Mouse (Mus musculus): ENCODE results near the gene Ror1. TPM values are rescaled to one million over a fixed set of nuclear protein-coding genes. Genes with fewer than 3 reads are reported as not detected.

Gene Ror1
- 0.84 and 1.1 TPM in 2 replicates for polyA plus RNA-seq (2014; fragmentation: Nextera tagmentation; extraction: Ambion mirVana)

- Histone ChIP-seq H3K4me3 (ENCODE audit: low read depth, low read length) (peak within 1 kb of the TSS; percentile 57), H3K4me2 (ENCODE audit: low read length) (peak within 1 kb of the TSS; percentile 95), H3K27me3 (replicated peaks; ENCODE audit: control insufficient read depth, insufficient read depth, low read length) (peaks cover 12% of the 10 kb centered on the region; the same call in 1 of the 2 replicates), H3K9ac (ENCODE audit: low read length) (peak within 1 kb of the TSS; percentile 63), H3K27ac (ENCODE audit: low read depth, low read length) (peak within 1 kb of the TSS; percentile 33; the same call in 1 of the 2 replicates), H3K4me1 (ENCODE audit: control insufficient read depth, insufficient read depth, low read length) (no peaks in the 10 kb centered on the region), H3K9me3 (replicated peaks; ENCODE audit: control insufficient read depth, low read length) (no peaks in the 10 kb centered on the region), H3K36me3 (ENCODE audit: control insufficient read depth, insufficient read depth, low read length) (no peaks in the 10 kb centered on the region)
- DNase-seq (ENCODE audit: low spot score) (peak; percentile 80), ATAC-seq (peak; percentile 90)
- under 1% methylated on average over 52 of the region's 76 CpGs for WGBS
Measured at GRCm38 (mm10) chr4:100095685-100096595, at the start of gene Ror1. TSS of gene Ror1 (plus strand) at chr4:100095791.

DNA sequence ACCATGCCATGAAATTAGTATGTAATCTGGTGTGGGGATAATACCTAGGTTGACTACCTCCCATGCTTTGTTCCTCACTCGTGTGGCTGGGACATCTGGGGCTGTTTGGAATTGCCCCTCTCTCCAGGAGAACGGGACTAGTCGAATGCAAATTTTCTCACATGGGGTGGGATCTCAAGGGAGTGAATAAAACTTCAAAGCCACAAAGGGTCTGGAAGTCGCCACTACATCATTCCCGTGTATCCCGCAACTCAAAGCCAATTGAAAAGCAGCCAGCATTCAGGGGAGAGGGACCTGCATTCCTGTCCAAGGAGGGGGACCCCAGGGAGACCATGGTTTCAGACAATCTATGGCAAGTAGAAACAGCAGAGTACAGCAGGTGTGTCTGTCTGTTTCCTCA, 48.5 kb upstream of the Ror1 start:
- WGBS, result 45% methylated on average over 6 of the region's 6 CpGs
- Histone ChIP-seq H3K4me1 (ENCODE audit: control insufficient read depth, insufficient read depth, low read length) (no peaks in the 10 kb centered on the region), H3K36me3 (ENCODE audit: control insufficient read depth, insufficient read depth, low read length) (no peaks in the 10 kb centered on the region), H3K9me3 (replicated peaks; ENCODE audit: control insufficient read depth, low read length) (no peaks in the 10 kb centered on the region), H3K9ac (ENCODE audit: low read length) (no peak overlapping the region), H3K27me3 (replicated peaks; ENCODE audit: control insufficient read depth, insufficient read depth, low read length) (no peaks in the 10 kb centered on the region), H3K27ac (ENCODE audit: low read depth, low read length) (no peak overlapping the region), H3K4me2 (ENCODE audit: low read length) (no peak overlapping the region), H3K4me3 (ENCODE audit: low read depth, low read length) (no peak overlapping the region)
- DNase-seq (ENCODE audit: low spot score), result no peak
- no peak for ATAC-seq

DNA sequence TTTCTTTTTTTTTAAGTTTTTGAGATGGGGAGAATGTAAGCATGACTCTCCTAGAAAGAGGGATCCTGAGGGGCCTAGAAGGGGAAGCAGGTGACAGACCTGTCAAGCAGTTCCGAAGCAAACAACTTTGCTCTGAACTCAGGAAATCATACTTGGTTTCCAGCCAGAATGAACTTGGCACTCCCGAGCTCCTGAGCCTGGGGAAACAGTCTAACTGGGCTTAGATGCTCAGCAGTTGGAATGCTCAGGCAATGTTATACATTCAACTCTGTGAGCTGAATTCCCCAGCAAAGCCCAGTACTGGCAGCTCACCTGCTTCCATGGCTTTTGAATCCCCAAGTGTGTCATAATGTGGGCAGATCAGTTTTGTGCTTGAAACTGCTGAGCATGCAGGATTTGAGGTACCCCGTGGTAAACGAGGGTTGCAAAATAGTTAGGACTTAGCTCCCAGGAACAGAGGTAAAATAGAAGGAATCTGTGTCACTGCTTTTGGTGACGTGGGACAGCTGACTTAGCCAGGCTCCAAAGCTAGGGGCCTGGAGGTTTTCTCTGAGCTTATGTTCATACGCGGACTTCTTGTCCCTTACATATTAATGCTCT, 47.1 kb upstream of the Ror1 start:
- 75% methylated on average over 7 of the region's 7 CpGs for WGBS
- no peaks in the 10 kb centered on the region for H3K36me3 ChIP-seq (ENCODE audit: control insufficient read depth, insufficient read depth, low read length)
- DNase-seq (ENCODE audit: low spot score) (peak; percentile 25), ATAC-seq (no peak)
- H3K9me3 ChIP-seq (replicated peaks; ENCODE audit: control insufficient read depth, low read length), result no peaks in the 10 kb centered on the region
- H3K4me2 ChIP-seq (ENCODE audit: low read length), result no peak overlapping the region
- no peaks in the 10 kb centered on the region for H3K4me1 ChIP-seq (ENCODE audit: control insufficient read depth, insufficient read depth, low read length)
- no peak overlapping the region for H3K27ac ChIP-seq (ENCODE audit: low read depth, low read length)
- H3K27me3 ChIP-seq (replicated peaks; ENCODE audit: control insufficient read depth, insufficient read depth, low read length), result no peaks in the 10 kb centered on the region
- H3K4me3 ChIP-seq (ENCODE audit: low read depth, low read length), result no peak overlapping the region
- H3K9ac ChIP-seq (ENCODE audit: low read length), result no peak overlapping the region

GRCm38 (mm10) chr4:100051767-100052166, 43.8 kb upstream of the Ror1 start:
- Histone ChIP-seq H3K36me3 (ENCODE audit: control insufficient read depth, insufficient read depth, low read length) (no peaks in the 10 kb centered on the region), H3K9me3 (replicated peaks; ENCODE audit: control insufficient read depth, low read length) (no peaks in the 10 kb centered on the region), H3K27ac (ENCODE audit: low read depth, low read length) (no peak overlapping the region), H3K4me2 (ENCODE audit: low read length) (no peak overlapping the region), H3K9ac (ENCODE audit: low read length) (no peak overlapping the region), H3K4me3 (ENCODE audit: low read depth, low read length) (no peak overlapping the region), H3K4me1 (ENCODE audit: control insufficient read depth, insufficient read depth, low read length) (no peaks in the 10 kb centered on the region), H3K27me3 (replicated peaks; ENCODE audit: control insufficient read depth, insufficient read depth, low read length) (no peaks in the 10 kb centered on the region)
- no peak for ATAC-seq
- DNase-seq (ENCODE audit: low spot score), result no peak

DNA sequence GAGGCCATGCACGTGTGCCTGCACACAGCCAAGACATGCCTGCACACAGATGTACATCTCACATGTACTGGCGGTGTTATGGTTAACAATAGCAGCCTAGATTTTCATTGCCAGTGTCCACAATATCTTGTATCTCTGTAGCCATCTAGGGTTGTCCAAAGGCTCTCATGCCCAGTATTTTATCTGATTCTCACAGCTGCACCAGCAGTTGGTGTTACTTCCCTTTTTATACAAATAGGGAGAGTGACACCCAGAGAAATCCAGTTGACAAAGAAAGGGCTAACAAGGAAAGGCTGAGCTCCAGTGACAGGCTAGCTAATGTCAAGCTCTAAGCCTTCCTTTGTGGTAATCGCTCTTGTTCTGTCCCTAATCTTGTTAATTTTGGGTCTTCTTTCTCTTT, 43.3 kb upstream of the Ror1 start:
- H3K4me3 ChIP-seq (ENCODE audit: low read depth, low read length), result no peak overlapping the region
- no peak overlapping the region for H3K27ac ChIP-seq (ENCODE audit: low read depth, low read length)
- H3K27me3 ChIP-seq (replicated peaks; ENCODE audit: control insufficient read depth, insufficient read depth, low read length), result no peaks in the 10 kb centered on the region
- no peaks in the 10 kb centered on the region for H3K9me3 ChIP-seq (replicated peaks; ENCODE audit: control insufficient read depth, low read length)
- 46% methylated on average over 3 of the region's 3 CpGs for WGBS
- ATAC-seq (no peak), DNase-seq (ENCODE audit: low spot score) (no peak)
- H3K4me2 ChIP-seq (ENCODE audit: low read length), result no peak overlapping the region
- H3K4me1 ChIP-seq (ENCODE audit: control insufficient read depth, insufficient read depth, low read length), result no peaks in the 10 kb centered on the region
- H3K36me3 ChIP-seq (ENCODE audit: control insufficient read depth, insufficient read depth, low read length), result no peaks in the 10 kb centered on the region
- no peak overlapping the region for H3K9ac ChIP-seq (ENCODE audit: low read length)

- H3K4me3 ChIP-seq (ENCODE audit: low read depth, low read length), result no peak overlapping the region
- H3K4me1 ChIP-seq (ENCODE audit: control insufficient read depth, insufficient read depth, low read length), result no peaks in the 10 kb centered on the region
- DNase-seq (ENCODE audit: low spot score) (no peak), ATAC-seq (no peak)
- no peak overlapping the region for H3K27ac ChIP-seq (ENCODE audit: low read depth, low read length)
- H3K9ac ChIP-seq (ENCODE audit: low read length), result no peak overlapping the region
- H3K36me3 ChIP-seq (ENCODE audit: control insufficient read depth, insufficient read depth, low read length), result no peaks in the 10 kb centered on the region
- no peaks in the 10 kb centered on the region for H3K27me3 ChIP-seq (replicated peaks; ENCODE audit: control insufficient read depth, insufficient read depth, low read length)
- H3K4me2 ChIP-seq (ENCODE audit: low read length), result no peak overlapping the region
- no peaks in the 10 kb centered on the region for H3K9me3 ChIP-seq (replicated peaks; ENCODE audit: control insufficient read depth, low read length)
- WGBS, result 67% methylated on average over 9 of the region's 9 CpGs
Measured at GRCm38 (mm10) chr4:100056046-100056445, 39.5 kb upstream of the Ror1 start.

DNA sequence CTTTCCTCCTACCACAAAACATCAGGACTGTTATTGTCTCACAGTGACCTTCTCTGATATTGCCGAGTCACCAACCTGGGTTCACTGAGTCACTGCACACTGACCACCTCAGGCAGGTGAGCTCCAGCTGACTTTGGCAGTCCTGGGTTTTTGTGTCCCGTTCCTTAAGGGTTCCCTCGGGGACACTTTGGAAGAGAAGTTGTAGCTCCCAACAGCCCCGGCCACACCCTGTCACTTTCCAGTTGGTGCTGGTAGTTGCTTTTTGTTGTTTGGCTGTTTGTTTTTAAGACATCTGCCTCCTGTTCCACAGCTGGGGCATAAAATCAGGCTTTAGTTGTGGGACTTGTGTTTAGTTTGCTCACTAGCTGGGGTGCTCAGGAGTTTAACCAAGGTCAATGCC, 39.1 kb upstream of the Ror1 start:
- Histone ChIP-seq H3K4me3 (ENCODE audit: low read depth, low read length) (no peak overlapping the region), H3K9me3 (replicated peaks; ENCODE audit: control insufficient read depth, low read length) (no peaks in the 10 kb centered on the region), H3K4me1 (ENCODE audit: control insufficient read depth, insufficient read depth, low read length) (no peaks in the 10 kb centered on the region), H3K27me3 (replicated peaks; ENCODE audit: control insufficient read depth, insufficient read depth, low read length) (no peaks in the 10 kb centered on the region), H3K9ac (ENCODE audit: low read length) (no peak overlapping the region), H3K27ac (ENCODE audit: low read depth, low read length) (no peak overlapping the region), H3K4me2 (ENCODE audit: low read length) (no peak overlapping the region), H3K36me3 (ENCODE audit: control insufficient read depth, insufficient read depth, low read length) (no peaks in the 10 kb centered on the region)
- ATAC-seq, result no peak
- 84% methylated on average over 4 of the region's 4 CpGs for WGBS
- DNase-seq (ENCODE audit: low spot score), result no peak

DNA sequence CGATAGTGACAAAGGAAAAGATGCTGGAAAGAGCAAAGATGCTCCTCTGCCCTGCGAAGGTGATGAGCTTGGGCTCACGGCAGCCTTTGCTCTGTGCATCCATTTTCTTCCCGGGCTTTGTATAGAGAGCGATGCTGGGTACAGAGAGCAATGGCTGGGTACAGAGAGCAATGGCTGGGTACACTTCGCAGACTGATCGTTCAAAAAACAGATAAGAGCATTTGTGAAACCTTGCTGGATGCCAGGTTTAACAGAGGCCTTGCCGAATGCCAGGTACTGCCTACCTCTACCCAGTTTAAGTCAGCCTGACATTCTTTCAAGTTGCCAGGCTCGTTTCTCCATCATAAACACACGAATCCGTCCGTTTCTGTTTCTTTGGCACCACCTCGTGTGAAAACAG, 38.2 kb upstream of the Ror1 start:
- WGBS, result 85% methylated on average over 13 of the region's 13 CpGs
- Histone ChIP-seq H3K9me3 (replicated peaks; ENCODE audit: control insufficient read depth, low read length) (no peaks in the 10 kb centered on the region), H3K36me3 (ENCODE audit: control insufficient read depth, insufficient read depth, low read length) (no peaks in the 10 kb centered on the region), H3K4me3 (ENCODE audit: low read depth, low read length) (no peak overlapping the region), H3K4me1 (ENCODE audit: control insufficient read depth, insufficient read depth, low read length) (no peaks in the 10 kb centered on the region), H3K9ac (ENCODE audit: low read length) (no peak overlapping the region), H3K4me2 (ENCODE audit: low read length) (no peak overlapping the region), H3K27ac (ENCODE audit: low read depth, low read length) (no peak overlapping the region), H3K27me3 (replicated peaks; ENCODE audit: control insufficient read depth, insufficient read depth, low read length) (no peaks in the 10 kb centered on the region)
- no peak for DNase-seq (ENCODE audit: low spot score)
- ATAC-seq, result no peak

DNA sequence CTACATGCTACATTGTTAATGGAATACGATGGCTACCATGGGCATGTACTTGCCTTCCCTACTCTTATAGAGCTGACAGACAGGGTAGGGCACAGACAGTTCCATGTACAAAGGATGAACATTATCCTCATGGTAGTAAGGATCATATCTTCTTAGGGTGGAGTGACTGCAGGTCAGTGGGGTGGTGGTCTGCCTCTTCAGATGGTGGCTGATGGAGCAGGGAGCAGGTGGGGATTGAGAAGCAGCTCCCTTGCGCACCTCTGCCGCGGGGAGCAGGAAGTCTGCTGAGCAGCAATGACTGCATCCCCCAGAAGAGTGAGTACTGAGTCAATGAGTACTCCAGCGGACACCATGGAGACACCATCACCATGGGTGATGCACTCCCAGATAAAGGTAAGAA, 37.0 kb upstream of the Ror1 start:
- no peak overlapping the region for H3K4me3 ChIP-seq (ENCODE audit: low read depth, low read length)
- no peaks in the 10 kb centered on the region for H3K36me3 ChIP-seq (ENCODE audit: control insufficient read depth, insufficient read depth, low read length)
- no peak overlapping the region for H3K4me2 ChIP-seq (ENCODE audit: low read length)
- no peak overlapping the region for H3K9ac ChIP-seq (ENCODE audit: low read length)
- no peaks in the 10 kb centered on the region for H3K27me3 ChIP-seq (replicated peaks; ENCODE audit: control insufficient read depth, insufficient read depth, low read length)
- 96% methylated on average over 5 of the region's 5 CpGs for WGBS
- no peaks in the 10 kb centered on the region for H3K9me3 ChIP-seq (replicated peaks; ENCODE audit: control insufficient read depth, low read length)
- H3K27ac ChIP-seq (ENCODE audit: low read depth, low read length), result no peak overlapping the region
- no peaks in the 10 kb centered on the region for H3K4me1 ChIP-seq (ENCODE audit: control insufficient read depth, insufficient read depth, low read length)
- DNase-seq (ENCODE audit: low spot score) (no peak), ATAC-seq (no peak)
